Mouse (Mus musculus) spleen, adult 18-20 months (tissue): ENCODE measurements around the gene Ephx3.
"Not testable (repeated sequence)": the region's sequence is repeated elsewhere in the genome, so short reads cannot be mapped to it uniquely, and the experiment has no call there.

ENCODE experiments used
- DNase-seq, 2 experiments: peaks; one replicate each; pipeline ENCODE4 v3.0.0; 2022; ENCODE audit warnings: mixed read lengths in 2 of 2

Gene Ephx3

GRCm38 (mm10) chr17:32188863-32189636, at the start of gene Ephx3:
TSS of gene Ephx3 (minus strand) at chr17:32189549.
- no peak for DNase-seq

GRCm38 (mm10) chr17:32238589-32238988, 49.2 kb upstream of the Ephx3 start:
- no peak for DNase-seq

GRCm38 (mm10) chr17:32235534-32236191, 46.3 kb upstream of the Ephx3 start:
- no peak for DNase-seq

GRCm38 (mm10) chr17:32233174-32233573, 43.8 kb upstream of the Ephx3 start:
- no peak for DNase-seq

GRCm38 (mm10) chr17:32229256-32229655, 39.9 kb upstream of the Ephx3 start:
- DNase-seq = no peak

DNA sequence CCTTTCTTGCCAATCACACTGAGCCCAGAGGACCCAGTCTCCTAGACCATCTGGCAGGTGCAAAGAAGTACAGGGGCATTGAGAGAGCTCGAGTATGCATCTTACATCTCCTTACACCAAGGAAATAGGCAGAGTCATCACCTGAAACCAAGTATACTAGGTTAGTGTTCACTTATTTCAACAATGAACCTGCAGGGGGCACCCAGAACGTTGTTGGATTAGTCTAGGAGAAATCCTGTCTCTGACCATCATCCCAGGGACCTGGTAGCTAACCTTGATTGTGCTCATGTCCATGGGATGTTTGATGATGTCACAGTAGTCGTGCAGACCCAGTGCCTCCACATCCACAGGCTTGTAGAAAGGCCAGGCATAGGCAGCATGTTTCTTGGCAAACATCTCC, 31.5 kb upstream of the Ephx3 start:
- no peak for DNase-seq

DNA sequence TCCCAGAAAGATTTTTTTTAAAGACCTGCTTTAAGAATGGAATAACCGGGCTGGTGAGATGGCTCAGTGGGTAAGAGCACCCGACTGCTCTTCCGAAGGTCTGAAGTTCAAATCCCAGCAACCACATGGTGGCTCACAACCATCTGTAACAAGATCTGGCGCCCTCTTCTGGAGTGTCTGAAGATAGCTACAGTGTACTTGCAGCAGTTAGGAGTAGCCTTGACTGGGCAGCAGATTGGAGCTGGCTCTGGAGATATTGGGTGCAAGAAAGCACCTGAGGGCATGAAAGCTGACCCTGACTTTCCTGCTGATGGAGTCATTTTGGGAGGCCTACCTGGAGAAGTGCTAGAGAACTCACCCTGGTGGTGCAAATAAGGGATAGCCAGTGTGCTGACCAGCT, 26.2 kb upstream of the Ephx3 start:
- not testable (repeated sequence) for DNase-seq

GRCm38 (mm10) chr17:32211554-32211953, 22.2 kb upstream of the Ephx3 start:
- DNase-seq = not testable (repeated sequence)

- peak in 1 of 2 experiments; percentile 51 for DNase-seq
Measured at GRCm38 (mm10) chr17:32209752-32210151, 20.4 kb upstream of the Ephx3 start.

DNA sequence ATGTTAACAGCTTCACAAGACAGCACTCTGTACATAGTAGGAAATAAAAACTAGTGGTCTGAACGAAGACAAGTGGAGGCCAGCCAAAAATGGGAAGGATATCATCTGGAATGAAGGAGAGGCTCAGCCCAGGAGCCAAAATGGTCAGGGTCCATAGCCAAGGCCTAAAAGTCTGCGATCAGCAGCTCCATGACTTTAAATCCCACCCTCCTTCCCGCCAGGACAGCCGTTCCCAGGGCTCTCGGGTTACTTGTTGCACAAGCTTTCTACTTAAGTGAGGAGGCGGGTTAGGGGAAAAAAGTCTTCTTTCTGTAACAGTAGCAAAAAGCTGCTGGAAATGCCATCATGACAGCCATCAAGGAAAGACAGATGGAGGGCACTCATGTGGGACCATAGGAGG, 19.8 kb upstream of the Ephx3 start:
- no peak for DNase-seq

GRCm38 (mm10) chr17:32207586-32208245, 18.4 kb upstream of the Ephx3 start:
- DNase-seq = no peak

DNA sequence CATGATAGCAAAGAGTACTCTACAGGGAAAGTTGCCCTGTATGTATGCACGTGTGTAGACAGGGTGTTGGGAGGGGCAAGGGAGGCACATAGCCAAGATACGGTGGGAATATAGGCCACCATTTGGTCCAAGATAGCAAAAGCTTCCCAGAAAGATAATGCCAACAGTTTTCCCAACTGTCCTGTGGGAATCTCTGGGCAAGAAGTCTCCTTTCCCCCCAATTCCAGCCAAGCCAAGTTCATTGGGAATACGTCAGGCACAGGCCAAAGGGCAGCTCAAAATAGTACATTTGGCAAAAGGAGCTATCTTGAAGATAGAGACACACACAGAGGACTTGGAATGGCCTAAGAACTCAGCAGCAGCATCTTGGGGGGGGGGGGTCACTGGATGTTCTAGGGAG, 16.0 kb upstream of the Ephx3 start:
- DNase-seq = no peak

GRCm38 (mm10) chr17:32202972-32203371, 13.6 kb upstream of the Ephx3 start:
- DNase-seq = no peak

DNA sequence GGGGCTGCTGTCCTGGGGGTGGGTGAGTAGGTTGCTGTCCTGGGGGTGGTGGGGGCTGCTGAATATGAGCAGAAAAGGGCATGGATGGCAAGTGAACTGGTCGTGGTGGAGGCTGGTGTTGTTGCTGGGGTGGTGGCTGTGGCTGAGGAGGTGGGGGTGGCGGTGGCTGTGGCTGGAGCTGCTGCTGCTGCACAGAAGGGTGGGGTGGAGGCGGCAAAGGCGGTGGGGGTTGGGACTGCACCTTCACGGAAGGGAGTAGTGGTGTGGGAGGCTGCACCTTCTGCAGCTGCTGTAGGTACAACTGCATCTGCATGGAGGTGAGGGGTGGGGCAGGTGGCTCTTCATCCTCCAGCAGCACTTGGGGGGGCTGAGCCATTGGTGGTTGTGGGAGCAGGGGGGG, 11.7 kb upstream of the Ephx3 start:
- no peak for DNase-seq

- DNase-seq = no peak
Measured at GRCm38 (mm10) chr17:32199796-32200195, 10.4 kb upstream of the Ephx3 start.

- DNase-seq = no peak
Measured at GRCm38 (mm10) chr17:32197156-32197555, 7.8 kb upstream of the Ephx3 start.

DNA sequence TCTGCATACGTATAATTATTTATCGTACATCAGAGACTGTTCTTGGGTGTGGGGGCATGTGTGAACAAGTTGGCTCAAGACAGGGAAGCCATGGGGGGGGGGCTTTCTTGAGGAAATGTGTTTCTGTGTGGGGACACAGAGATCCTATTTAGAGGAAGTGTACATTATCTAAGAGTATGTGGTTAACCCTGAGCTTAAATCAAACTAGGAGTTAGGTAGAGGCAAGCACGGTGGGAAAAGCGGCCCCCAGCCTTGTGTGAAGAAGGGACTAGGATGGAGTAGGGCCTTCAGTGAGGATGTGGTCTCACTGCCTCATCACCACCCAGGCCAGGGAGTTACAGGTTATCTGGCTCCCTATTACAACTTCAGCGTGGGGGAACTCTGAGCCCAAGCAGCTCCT, 6.4 kb upstream of the Ephx3 start:
- DNase-seq = no peak

GRCm38 (mm10) chr17:32193010-32193409, 3.7 kb upstream of the Ephx3 start:
- DNase-seq = no peak

DNA sequence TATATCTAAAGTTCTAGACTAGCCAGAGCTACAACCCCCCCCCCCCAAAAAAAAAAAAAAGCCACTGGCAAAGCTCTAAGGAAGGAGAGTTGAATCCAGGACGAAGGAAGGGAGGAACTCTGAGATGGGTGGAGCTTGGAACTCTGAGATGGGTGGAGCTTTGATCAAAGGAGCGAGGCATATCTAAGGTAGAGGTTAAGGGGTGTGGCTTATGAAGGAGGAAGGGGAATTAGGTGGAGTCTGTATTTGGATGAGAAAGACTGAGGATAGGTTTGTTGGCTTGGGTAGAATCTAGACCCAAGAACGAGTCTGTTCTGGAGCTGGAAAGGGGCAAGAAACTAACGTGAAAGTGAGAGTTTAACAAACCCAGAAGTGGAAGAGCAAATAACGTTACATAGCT, 501 bp upstream of the Ephx3 start:
- no peak for DNase-seq

- DNase-seq = no peak
Measured at GRCm38 (mm10) chr17:32183017-32183416, 6.3 kb downstream of the Ephx3 start.

DNA sequence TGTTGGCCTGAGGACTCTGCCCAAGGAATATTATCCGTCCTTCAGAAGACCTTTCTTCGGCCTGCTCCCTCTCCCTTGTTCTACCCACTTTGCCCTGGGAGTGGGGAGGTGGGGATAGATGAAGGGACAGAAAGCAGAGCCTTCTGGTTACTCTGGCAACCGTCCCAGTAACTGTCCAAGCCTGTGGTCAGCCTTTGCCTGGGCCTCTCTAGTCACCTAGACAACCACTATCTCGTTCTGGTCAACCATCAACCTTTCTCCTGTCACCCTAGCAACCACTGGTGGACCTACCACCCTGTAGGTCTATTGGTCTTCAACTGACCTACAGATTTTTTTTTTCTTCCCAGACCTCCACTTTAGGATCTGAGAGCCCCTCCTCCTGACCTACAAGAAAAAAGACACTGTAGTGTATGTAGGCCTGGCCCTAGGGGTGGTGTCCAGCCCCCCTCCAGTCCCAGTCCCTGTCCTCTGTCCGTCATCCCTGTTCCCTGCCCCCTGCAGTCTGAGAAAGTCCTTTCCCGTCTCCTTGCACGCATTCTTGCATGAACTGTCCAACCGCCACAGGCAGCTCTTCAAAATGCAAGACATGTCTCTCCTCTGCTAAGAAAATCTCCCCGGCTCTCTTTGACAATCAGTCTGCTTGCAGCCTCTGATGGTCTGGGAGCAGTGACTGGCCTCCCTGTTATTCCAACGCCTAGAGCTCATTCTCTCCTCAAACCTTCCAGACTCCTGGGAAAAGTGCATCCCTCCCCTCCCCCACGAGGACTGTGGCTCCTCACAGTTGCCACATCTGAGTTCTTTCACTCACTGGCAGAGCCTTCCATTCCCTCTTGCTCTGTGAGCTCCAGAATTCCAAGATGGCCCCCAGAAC, 9.5 kb downstream of the Ephx3 start:
- no peak for DNase-seq

DNA sequence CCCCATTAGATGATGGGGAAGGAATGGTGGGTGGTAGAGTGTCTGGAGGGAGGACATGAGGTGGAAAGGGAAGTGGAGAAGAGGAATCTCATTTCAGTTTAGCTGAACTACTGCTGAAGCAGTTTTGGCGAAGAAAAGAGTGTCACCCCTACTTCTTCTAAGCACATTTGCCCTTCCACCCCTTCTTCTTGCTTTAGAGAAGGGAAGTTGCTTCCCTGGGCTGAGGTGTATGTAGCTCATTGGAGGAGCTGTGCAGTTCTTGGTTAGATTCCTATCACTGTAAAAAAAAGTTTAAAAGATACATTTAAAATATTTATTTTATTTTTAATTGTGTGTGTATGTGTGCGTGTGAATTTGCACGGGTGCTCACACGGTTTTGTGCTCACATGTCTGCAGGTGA, 12.4 kb downstream of the Ephx3 start:
- DNase-seq = no peak

- DNase-seq = no peak
Measured at GRCm38 (mm10) chr17:32173166-32173565, 16.2 kb downstream of the Ephx3 start.
